ENCODE assay signal across 13 mouse cellular contexts in the genomic region with DNA sequence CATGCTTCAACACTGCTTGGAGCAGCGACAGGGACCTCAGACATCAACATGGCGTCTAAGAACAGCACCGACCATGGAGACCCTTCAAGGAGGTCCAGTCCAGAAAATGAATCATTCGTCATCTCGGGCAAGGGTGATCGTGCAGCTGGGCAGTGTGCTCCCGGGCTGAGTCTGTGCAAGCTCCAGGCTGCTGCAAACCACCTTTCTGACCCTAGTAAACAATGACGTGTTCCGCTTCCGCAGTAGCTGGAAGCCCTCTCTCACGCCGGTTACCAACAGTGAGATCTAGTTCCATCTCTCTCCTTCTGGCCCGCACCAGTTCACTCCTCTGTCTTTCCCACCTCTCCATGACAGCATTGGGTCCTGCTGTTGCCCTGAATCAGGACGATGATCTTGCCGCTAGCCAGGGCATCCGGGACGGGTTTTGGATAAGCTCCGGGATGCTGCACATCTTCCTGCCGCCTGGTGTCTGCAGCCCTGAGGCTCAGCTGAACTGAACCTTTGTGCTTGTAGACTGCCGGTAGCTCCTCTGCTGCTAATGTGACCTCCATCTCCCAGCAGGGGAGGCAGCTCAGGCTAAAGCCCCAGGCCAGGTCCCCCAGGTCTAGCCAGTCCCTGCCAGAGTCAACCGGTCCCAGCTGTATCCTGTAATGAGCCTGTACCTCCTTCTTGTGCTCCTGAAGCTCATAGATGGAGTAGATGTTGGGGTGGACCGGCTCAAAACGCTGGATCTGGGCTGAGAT. TPM values are rescaled to one million over a fixed set of nuclear protein-coding genes. Genes with fewer than 3 reads are reported as not detected.
DNase-seq lines count a peak whose midpoint lies in the region; ATAC-seq lines count a peak whose summit lies in the region.
"Had no signal": no experiment of that assay in that cellular context is flagged by ENCODE, and none has a peak within 500 bp of the region (broad histone marks: within the 10 kb centered on the region; RNA-seq: fewer than 3 reads in every experiment).

No protein-coding gene starts in this region.

- H3K27me3 ChIP-seq in heart, embryonic 16.5 days (ENCODE audit: control insufficient read depth, insufficient read depth, low read length), result no peaks in the 10 kb centered on the region
- no peaks in the 10 kb centered on the region for H3K27me3 ChIP-seq in midbrain, embryonic 15.5 days (replicated peaks)
- H3K27me3 ChIP-seq in midbrain, embryonic 14.5 days (ENCODE audit: control insufficient read depth, insufficient read depth, low read length), result no peaks in the 10 kb centered on the region
- no peaks in the 10 kb centered on the region for H3K27me3 ChIP-seq in stomach, embryonic 14.5 days (ENCODE audit: control insufficient read depth, insufficient read depth, low read length)

- no peaks in the 10 kb centered on the region for H3K9me3 ChIP-seq in heart, embryonic 16.5 days (replicated peaks; ENCODE audit: control insufficient read depth, low read length)
- no peaks in the 10 kb centered on the region for H3K9me3 ChIP-seq in midbrain, embryonic 15.5 days
- H3K9me3 ChIP-seq in midbrain, embryonic 14.5 days (ENCODE audit: control insufficient read depth, low read length), result no peaks in the 10 kb centered on the region
- H3K9me3 ChIP-seq in stomach, embryonic 14.5 days (ENCODE audit: control insufficient read depth, low read depth, low read length), result no peaks in the 10 kb centered on the region
- H3K9me3 ChIP-seq: G1E had no signal

- no peak; the same call in 1 of the 2 replicates for ATAC-seq in heart, embryonic 16.5 days (replicated peaks; ENCODE audit: extremely low read depth, insufficient read depth, low FRiP score)
- no peak for ATAC-seq in midbrain, embryonic 15.5 days (replicated peaks)
- ATAC-seq in midbrain, embryonic 14.5 days (ENCODE audit: low FRiP score, low TSS enrichment), result no peak
- 0 out of 2 replicates have a peak, but pooled peaks have one; percentile 26 for ATAC-seq in erythroid progenitor cell, adult 5-6 weeks (replicated peaks; ENCODE audit: low FRiP score, poor library complexity, severe bottlenecking)
- ATAC-seq in stomach, embryonic 14.5 days (ENCODE audit: insufficient number of reproducible peaks, insufficient read depth, low FRiP score, low read depth), result peak; percentile 37; the same call in 1 of the 2 replicates

- 57% methylated on average over 23 of the region's 23 CpGs for WGBS in heart, embryonic 16.5 days
- 76% methylated on average over 23 of the region's 23 CpGs for WGBS in midbrain, embryonic 15.5 days
- 68% methylated on average over 23 of the region's 23 CpGs for WGBS in midbrain, embryonic 14.5 days
- whole genome bisulfite sequencing in stomach, embryonic 14.5 days, result 46% methylated on average over 23 of the region's 23 CpGs

- H3K9ac ChIP-seq in heart, embryonic 16.5 days (ENCODE audit: low read length), result no peak overlapping the region
- H3K9ac ChIP-seq in midbrain, embryonic 15.5 days, result no peak overlapping the region
- H3K9ac ChIP-seq in midbrain, embryonic 14.5 days (replicated peaks; ENCODE audit: low read length), result no peak overlapping the region
- H3K9ac ChIP-seq in stomach, embryonic 14.5 days (replicated peaks; ENCODE audit: low read depth, low read length), result no peak overlapping the region

- H3K27ac ChIP-seq in heart, embryonic 16.5 days (ENCODE audit: low read length), result no peak overlapping the region
- no peak overlapping the region for H3K27ac ChIP-seq in midbrain, embryonic 15.5 days
- H3K27ac ChIP-seq in midbrain, embryonic 14.5 days (replicated peaks; ENCODE audit: low read depth, low read length), result no peak overlapping the region
- no peak overlapping the region for H3K27ac ChIP-seq in stomach, embryonic 14.5 days (ENCODE audit: low read length)

- H3K36me3 ChIP-seq in heart, embryonic 16.5 days (ENCODE audit: control insufficient read depth, insufficient read depth), result no peaks in the 10 kb centered on the region
- no peaks in the 10 kb centered on the region for H3K36me3 ChIP-seq in midbrain, embryonic 15.5 days (replicated peaks)
- H3K36me3 ChIP-seq in midbrain, embryonic 14.5 days (ENCODE audit: control insufficient read depth, insufficient read depth, low read length), result no peaks in the 10 kb centered on the region
- H3K36me3 ChIP-seq in stomach, embryonic 14.5 days (ENCODE audit: control insufficient read depth, insufficient read depth, low read length), result no peaks in the 10 kb centered on the region
- H3K36me3 ChIP-seq: G1E had no signal

- peak overlapping the region; percentile 25 for H3K4me3 ChIP-seq in heart, embryonic 16.5 days (ENCODE audit: low read length)
- H3K4me3 ChIP-seq in midbrain, embryonic 15.5 days, result no peak overlapping the region
- no peak overlapping the region for H3K4me3 ChIP-seq in midbrain, embryonic 14.5 days (replicated peaks; ENCODE audit: low read depth, low read length)
- H3K4me3 ChIP-seq in stomach, embryonic 14.5 days (ENCODE audit: low read depth, low read length), result peak overlapping the region; percentile 7
- H3K4me3 ChIP-seq: myocyte had no signal

- DNase-seq in heart, adult 8-10 months (ENCODE audit: low spot score), result no peak
- DNase-seq in midbrain, embryonic 14.5 days, result no peak
- no peak for DNase-seq in cerebellum, postnatal 14 days
- no peak for DNase-seq in adrenal gland, postnatal 4 days (ENCODE audit: low spot score in 2 of 2)
- DNase-seq: adrenal gland, postnatal 25 days; cerebellum, postnatal 10 days had no signal

- peak overlapping the region; percentile 32; the same call in 1 of the 2 replicates for H3K4me2 ChIP-seq in heart, embryonic 16.5 days (ENCODE audit: low read depth, low read length)
- 0 out of 2 replicates have a peak overlapping the region, but pooled peaks have one; percentile 3 for H3K4me2 ChIP-seq in midbrain, embryonic 15.5 days
- H3K4me2 ChIP-seq in midbrain, embryonic 14.5 days (ENCODE audit: low read length), result no peak overlapping the region
- H3K4me2 ChIP-seq in stomach, embryonic 14.5 days (replicated peaks; ENCODE audit: low read depth, low read length), result peak overlapping the region; percentile 31

- peaks cover 6% of the 10 kb centered on the region for H3K4me1 ChIP-seq in heart, embryonic 16.5 days (ENCODE audit: control insufficient read depth, insufficient read depth, low read length)
- peaks cover 4% of the 10 kb centered on the region for H3K4me1 ChIP-seq in midbrain, embryonic 15.5 days
- H3K4me1 ChIP-seq in midbrain, embryonic 14.5 days (ENCODE audit: control insufficient read depth, insufficient read depth, low read length), result no peaks in the 10 kb centered on the region
- 0 out of 2 replicates have a peak, but pooled peaks cover under 1% of the 10 kb centered on the region for H3K4me1 ChIP-seq in stomach, embryonic 14.5 days (ENCODE audit: control insufficient read depth, insufficient read depth, low read length)

RNA-seq across cellular contexts. Expression of gene Terf2, which starts 12.8 kb away (rescaled TPM):
- 10.0 and 10.2 TPM in 2 replicates for polyA plus RNA-seq in heart, embryonic 16.5 days (2015; fragmentation: Nextera tagmentation; extraction: Ambion mirVana)
- total RNA-seq in heart, adult 8-10 months (2022), result 10 to 100 TPM; 13.2 to 14.1 (median 13.4) TPM
- polyA plus RNA-seq in midbrain, embryonic 15.5 days (2015; fragmentation: Nextera tagmentation; extraction: Ambion mirVana), result 27.3 and 29.7 TPM in 2 replicates
- 23.3 and 27.6 TPM in 2 replicates for polyA plus RNA-seq in midbrain, embryonic 14.5 days (2014; fragmentation: Nextera tagmentation; extraction: Ambion mirVana)
- 28.1 and 33.5 TPM in 2 replicates for total RNA-seq in erythroid progenitor cell, adult 5-6 weeks (2015; ENCODE audit: low replicate concordance)
- 22.2 and 30.9 TPM in 2 replicates for total RNA-seq in erythroid progenitor cell, adult 5-6 weeks (2017; ENCODE audit: low replicate concordance)
- 15.8 and 17.6 TPM in 2 replicates for polyA plus RNA-seq in stomach, embryonic 14.5 days (2014; fragmentation: Nextera tagmentation; extraction: Ambion mirVana)
- 10 to 100 TPM; 35.7 to 38.4 TPM for total RNA-seq in adrenal gland, postnatal 4 days (2021)

RNA-seq across cellular contexts. Expression of gene Cyb5b, which starts 41.3 kb away (rescaled TPM):
- polyA plus RNA-seq in heart, embryonic 16.5 days (2015; fragmentation: Nextera tagmentation; extraction: Ambion mirVana), result 54.3 and 54.9 TPM in 2 replicates
- total RNA-seq in heart, adult 8-10 months (2022), result 10 to 100 TPM; 36.0 to 46.3 (median 40.0) TPM
- 109 and 116 TPM in 2 replicates for polyA plus RNA-seq in midbrain, embryonic 15.5 days (2015; fragmentation: Nextera tagmentation; extraction: Ambion mirVana)
- 82.0 and 136 TPM in 2 replicates for polyA plus RNA-seq in midbrain, embryonic 14.5 days (2014; fragmentation: Nextera tagmentation; extraction: Ambion mirVana)
- total RNA-seq in erythroid progenitor cell, adult 5-6 weeks (2015; ENCODE audit: low replicate concordance), result 16.8 and 19.5 TPM in 2 replicates
- total RNA-seq in erythroid progenitor cell, adult 5-6 weeks (2017; ENCODE audit: low replicate concordance), result 6.8 and 7.4 TPM in 2 replicates
- 89.6 and 105 TPM in 2 replicates for polyA plus RNA-seq in stomach, embryonic 14.5 days (2014; fragmentation: Nextera tagmentation; extraction: Ambion mirVana)
- 100 to 1,000 TPM; 297 to 305 TPM for total RNA-seq in adrenal gland, postnatal 4 days (2021)

RNA-seq across cellular contexts. Expression of gene Tmed6, which starts 43.7 kb away (rescaled TPM):
- polyA plus RNA-seq in heart, embryonic 16.5 days (2015; fragmentation: Nextera tagmentation; extraction: Ambion mirVana), result 0.17 TPM in 1 of 2 replicates, not detected in the other
- total RNA-seq in heart, adult 8-10 months (2022), result not detected
- not detected in 2 replicates for polyA plus RNA-seq in midbrain, embryonic 15.5 days (2015; fragmentation: Nextera tagmentation; extraction: Ambion mirVana)
- not detected in 2 replicates for polyA plus RNA-seq in midbrain, embryonic 14.5 days (2014; fragmentation: Nextera tagmentation; extraction: Ambion mirVana)
- not detected in 2 replicates for total RNA-seq in erythroid progenitor cell, adult 5-6 weeks (2015; ENCODE audit: low replicate concordance)
- not detected in 2 replicates for total RNA-seq in erythroid progenitor cell, adult 5-6 weeks (2017; ENCODE audit: low replicate concordance)
- polyA plus RNA-seq in stomach, embryonic 14.5 days (2014; fragmentation: Nextera tagmentation; extraction: Ambion mirVana), result 12.6 and 22.5 TPM in 2 replicates
- total RNA-seq in adrenal gland, postnatal 4 days (2021), result 1 to 10 TPM in 1 of 2 experiments, not detected in 1; 8.2 TPM
- total RNA-seq: adrenal gland, postnatal 25 days; G1E; left cerebral cortex, postnatal 10 days had no signal
- polyA plus RNA-seq: G1E, myocyte had no signal

RNA-seq across cellular contexts. Expression of gene Nip7, which starts 52.5 kb away (rescaled TPM):
- 45.3 and 49.9 TPM in 2 replicates for polyA plus RNA-seq in heart, embryonic 16.5 days (2015; fragmentation: Nextera tagmentation; extraction: Ambion mirVana)
- 10 to 100 TPM; 24.8 to 28.1 (median 26.1) TPM for total RNA-seq in heart, adult 8-10 months (2022)
- polyA plus RNA-seq in midbrain, embryonic 15.5 days (2015; fragmentation: Nextera tagmentation; extraction: Ambion mirVana), result 70.2 and 71.1 TPM in 2 replicates
- polyA plus RNA-seq in midbrain, embryonic 14.5 days (2014; fragmentation: Nextera tagmentation; extraction: Ambion mirVana), result 73.3 and 78.7 TPM in 2 replicates
- 12.2 and 16.2 TPM in 2 replicates for total RNA-seq in erythroid progenitor cell, adult 5-6 weeks (2015; ENCODE audit: low replicate concordance)
- total RNA-seq in erythroid progenitor cell, adult 5-6 weeks (2017; ENCODE audit: low replicate concordance), result 5.4 and 7.9 TPM in 2 replicates
- polyA plus RNA-seq in stomach, embryonic 14.5 days (2014; fragmentation: Nextera tagmentation; extraction: Ambion mirVana), result 83.9 and 93.6 TPM in 2 replicates
- total RNA-seq in adrenal gland, postnatal 4 days (2021), result 10 to 100 TPM; 57.7 to 60.0 TPM

RNA-seq across cellular contexts. Expression of gene Cog8, which starts 52.7 kb away (rescaled TPM):
- polyA plus RNA-seq in heart, embryonic 16.5 days (2015; fragmentation: Nextera tagmentation; extraction: Ambion mirVana), result 27.6 and 27.9 TPM in 2 replicates
- total RNA-seq in heart, adult 8-10 months (2022), result 10 to 100 TPM; 16.4 to 20.2 (median 17.7) TPM
- polyA plus RNA-seq in midbrain, embryonic 15.5 days (2015; fragmentation: Nextera tagmentation; extraction: Ambion mirVana), result 42.0 and 44.8 TPM in 2 replicates
- 36.1 and 41.4 TPM in 2 replicates for polyA plus RNA-seq in midbrain, embryonic 14.5 days (2014; fragmentation: Nextera tagmentation; extraction: Ambion mirVana)
- total RNA-seq in erythroid progenitor cell, adult 5-6 weeks (2015; ENCODE audit: low replicate concordance), result 7.1 and 25.9 TPM in 2 replicates
- total RNA-seq in erythroid progenitor cell, adult 5-6 weeks (2017; ENCODE audit: low replicate concordance), result 7.3 and 12.5 TPM in 2 replicates
- 31.9 and 36.5 TPM in 2 replicates for polyA plus RNA-seq in stomach, embryonic 14.5 days (2014; fragmentation: Nextera tagmentation; extraction: Ambion mirVana)
- 10 to 100 TPM; 32.4 to 37.4 TPM for total RNA-seq in adrenal gland, postnatal 4 days (2021)

Comparison
In these comparisons a context has a peak if more than half of its experiments do, and no peak if none do; other contexts are left out.
1. ATAC-seq: peak in erythroid progenitor cell, adult 5-6 weeks (single experiment) and stomach, embryonic 14.5 days (single experiment); none in heart, embryonic 16.5 days (single experiment), midbrain, embryonic 15.5 days (single experiment) and midbrain, embryonic 14.5 days (single experiment).
2. H3K4me3 ChIP-seq: peak in heart, embryonic 16.5 days (single experiment) and stomach, embryonic 14.5 days (single experiment); none in midbrain, embryonic 15.5 days (single experiment) and midbrain, embryonic 14.5 days (single experiment).
3. RNA of gene Tmed6, which starts 43.7 kb away (polyA plus RNA-seq): 12.6 to 22.5 TPM in stomach, embryonic 14.5 days; 0.17 TPM in heart, embryonic 16.5 days, not detected in midbrain, embryonic 15.5 days and not detected in midbrain, embryonic 14.5 days; every median in the first group is over 10 times any median in the second.